Mouse (Mus musculus) spleen, adult 2 months (tissue): ENCODE measurements around the gene Ier5l. TPM values are rescaled to one million over a fixed set of nuclear protein-coding genes. Genes with fewer than 3 reads are reported as not detected.
A peak's percentile ranks its signal among the peaks of the same experiment; 100 is the strongest.

Source experiments
- DNase-seq, 2 experiments: peaks; one replicate each; pipeline versions ENCODE4 v3.0.0 to v3.0.0-alpha.2; 2012 to 2021; ENCODE audit warnings: low spot score in 2 of 2, low read depth in 1 of 2
- H3K27ac ChIP-seq: fragments of 200-500 bp; 2 replicates; pipeline ENCODE4 v1.5.1; 2012; ENCODE audit warnings: low read length, inconsistent platforms; ENCODE audit not compliant: insufficient read depth
- H3K27me3 ChIP-seq: fragments of 200-500 bp; 2 replicates; pipeline ENCODE4 v1.6.1; 2012; ENCODE audit warnings: mild to moderate bottlenecking, moderate library complexity, low read length, inconsistent platforms; ENCODE audit not compliant: control insufficient read depth, insufficient read depth
- H3K36me3 ChIP-seq: fragments of 200-500 bp; 2 replicates; pipeline ENCODE4 v1.6.1; 2012; ENCODE audit warnings: mild to moderate bottlenecking, low read length, inconsistent platforms; ENCODE audit not compliant: control insufficient read depth, insufficient read depth
- H3K4me1 ChIP-seq: fragments of 200-500 bp; 2 replicates; pipeline ENCODE4 v1.6.1; 2011; ENCODE audit warnings: inconsistent platforms; ENCODE audit not compliant: control insufficient read depth, insufficient read depth, insufficient read length
- H3K4me3 ChIP-seq: fragments of 200-500 bp; 2 replicates; pipeline ENCODE4 v1.5.1; 2011; ENCODE audit warnings: mild to moderate bottlenecking, inconsistent platforms; ENCODE audit not compliant: insufficient read depth, insufficient read length; ENCODE audit errors: extremely low read depth
- CTCF ChIP-seq: fragments of 200-500 bp; IDR thresholded peaks from 2 replicates; pipeline ENCODE4 v1.5.1; 2011; ENCODE audit warnings: mild to moderate bottlenecking, inconsistent platforms; ENCODE audit not compliant: insufficient read depth, insufficient read length, insufficient replicate concordance; ENCODE audit errors: extremely low read depth
- POLR2A ChIP-seq: fragments of 200-500 bp; IDR thresholded peaks from 2 replicates; pipeline ENCODE4 v1.6.1; 2011; ENCODE audit warnings: low read depth, low read length, inconsistent platforms
- WGBS: fragments of 180-500 bp; shearing (Covaris S2); methylation state at CpG from one replicate; pipeline ENCODE4 v1.1.7; 2018; 5-methylcytosine and 5-hydroxymethylcytosine counted together
- polyA plus RNA-seq: library from polyadenylated mRNA; depleted of rRNA; stranded (reverse); fragments of >200 nt; gene quantifications from 2 replicates; pipeline ENCODE4 v1.2.3, GENCODE M21; 2012

The Ier5l gene
- polyA plus RNA-seq, 1 experiment = 4.7 TPM

DNA sequence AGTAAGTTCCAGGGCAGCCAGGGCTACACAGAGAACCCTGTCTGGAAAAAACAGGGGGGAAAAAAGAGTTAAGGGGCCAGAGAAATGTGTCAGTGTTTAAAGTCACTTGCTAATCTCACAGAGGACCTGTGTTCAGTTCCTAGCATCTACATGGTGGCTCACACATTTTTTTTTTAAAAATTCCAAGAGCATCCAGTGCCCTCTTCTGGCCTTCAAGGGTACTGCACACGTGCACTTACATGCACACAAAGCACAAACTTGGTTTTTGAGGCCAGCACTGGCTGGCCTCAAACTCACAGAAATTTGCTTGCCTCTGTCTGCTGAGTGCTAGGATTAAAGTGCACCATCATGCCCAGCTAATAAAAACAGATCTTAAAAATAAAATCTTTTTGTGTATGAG is 23.5 kb downstream of the Ier5l start:
- TF ChIP-seq POLR2A = no peak
- TF ChIP-seq CTCF = peak; percentile 33; the same call in 1 of the 2 replicates
- H3K27ac ChIP-seq = no peak overlapping the region
- H3K4me1 ChIP-seq = peaks cover 10% of the 10 kb centered on the region; the same call in 1 of the 2 replicates
- H3K27me3 ChIP-seq = no peaks in the 10 kb centered on the region
- DNase-seq = no peak
- no peak overlapping the region for H3K4me3 ChIP-seq
- 94% methylated on average over 1 of the region's 1 CpGs for WGBS
- H3K36me3 ChIP-seq = peaks cover 11% of the 10 kb centered on the region

DNA sequence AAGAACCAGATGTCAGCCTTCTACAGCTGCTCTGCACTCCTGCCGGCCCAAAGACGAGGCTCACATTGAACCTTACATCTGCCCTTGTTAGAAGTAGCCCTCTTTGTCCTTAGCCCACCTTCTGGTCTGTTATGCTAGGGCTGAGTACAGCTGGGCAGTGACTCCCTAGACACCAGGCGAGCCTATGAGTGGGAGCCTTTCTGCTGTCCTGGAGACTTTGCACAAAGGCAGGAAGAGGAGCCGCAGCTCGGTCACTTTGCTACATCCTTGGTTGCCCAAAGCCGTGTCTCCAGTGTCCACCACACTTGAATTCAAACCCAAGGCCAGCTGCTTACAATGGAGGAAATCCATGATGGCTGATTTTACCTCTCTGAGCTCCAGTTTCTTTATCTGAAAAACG is 25.6 kb downstream of the Ier5l start:
- no peaks in the 10 kb centered on the region for H3K27me3 ChIP-seq
- peaks cover 11% of the 10 kb centered on the region for H3K36me3 ChIP-seq
- H3K4me1 ChIP-seq = peaks cover 10% of the 10 kb centered on the region; the same call in 1 of the 2 replicates
- no peak for DNase-seq
- WGBS = 92% methylated on average over 7 of the region's 7 CpGs
- no peak for TF ChIP-seq CTCF
- TF ChIP-seq POLR2A = no peak
- H3K27ac ChIP-seq = no peak overlapping the region
- no peak overlapping the region for H3K4me3 ChIP-seq

DNA sequence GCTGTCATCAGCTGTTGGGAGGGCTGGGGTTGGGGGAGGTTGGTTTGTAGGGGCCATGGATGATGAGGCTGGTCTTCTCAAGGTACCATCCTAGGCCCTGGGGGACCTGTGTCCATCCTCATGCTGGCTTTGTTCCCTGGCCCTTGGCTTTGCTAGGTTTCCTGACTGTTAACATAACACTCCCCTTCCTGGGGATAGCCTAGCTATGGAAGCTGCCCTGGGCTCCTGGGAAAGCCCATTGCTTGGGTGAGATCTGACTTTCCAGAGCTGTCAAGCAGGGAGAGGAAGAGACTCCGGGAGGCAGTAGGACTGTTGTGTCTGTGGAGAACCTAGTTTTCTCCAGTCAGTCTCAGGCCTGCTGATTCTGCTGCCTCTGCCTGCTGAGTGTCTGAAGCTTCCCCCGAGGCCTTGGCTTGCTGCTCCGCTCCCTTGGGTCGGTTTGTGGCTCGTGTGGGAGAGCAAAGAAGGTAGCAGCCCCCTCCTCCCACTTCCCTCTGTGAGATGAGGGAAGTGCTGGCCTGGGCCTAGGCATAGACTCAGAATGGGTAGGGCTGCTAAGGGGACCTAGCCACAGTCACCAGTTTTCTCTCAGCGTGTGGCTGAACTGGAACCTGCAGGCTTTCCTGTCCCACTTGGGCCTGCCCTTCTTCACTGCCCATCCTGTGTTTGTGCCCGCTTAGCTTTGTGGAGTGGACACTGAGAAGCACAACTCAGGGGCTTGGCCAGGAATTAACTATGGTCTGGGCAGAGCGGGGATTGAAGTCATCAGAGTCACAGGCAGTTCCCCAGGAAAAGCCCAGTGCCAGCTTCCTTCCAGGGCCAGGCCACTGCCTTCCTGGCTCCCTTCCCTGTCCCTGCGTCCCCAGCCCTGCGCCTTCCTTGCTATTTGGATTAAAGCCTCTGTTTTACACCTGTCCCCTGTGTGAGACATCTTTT is 26.9 kb downstream of the Ier5l start:
- peaks cover 11% of the 10 kb centered on the region for H3K36me3 ChIP-seq
- DNase-seq = no peak
- WGBS = 42% methylated on average over 10 of the region's 10 CpGs
- TF ChIP-seq POLR2A (no peak), CTCF (no peak)
- H3K27me3 ChIP-seq = no peaks in the 10 kb centered on the region
- peak overlapping the region; percentile 41 for H3K27ac ChIP-seq
- peaks cover 17% of the 10 kb centered on the region for H3K4me1 ChIP-seq
- no peak overlapping the region for H3K4me3 ChIP-seq

DNA sequence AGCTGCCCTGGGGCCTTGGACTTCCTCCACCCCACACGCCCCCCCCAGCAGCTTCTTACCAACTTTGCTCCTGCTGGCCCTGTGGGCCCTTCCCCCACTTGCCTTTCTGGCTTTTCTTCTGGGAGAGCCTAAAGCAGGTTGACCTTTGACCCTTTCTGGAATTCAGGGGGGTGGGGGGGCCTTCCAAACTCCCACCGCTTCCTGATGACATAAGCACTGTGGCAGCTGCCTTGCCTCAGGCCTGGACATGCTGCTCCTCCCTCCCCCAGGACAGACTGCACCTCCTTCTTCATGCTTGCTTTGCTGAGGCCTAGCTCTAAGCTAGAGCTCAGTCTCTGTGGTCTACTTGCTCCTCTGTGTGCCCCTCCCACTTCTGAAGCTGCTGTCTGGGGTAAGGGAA is 28.7 kb downstream of the Ier5l start:
- peaks cover 25% of the 10 kb centered on the region for H3K4me1 ChIP-seq
- TF ChIP-seq POLR2A = no peak
- TF ChIP-seq CTCF = no peak
- H3K27me3 ChIP-seq = no peaks in the 10 kb centered on the region
- H3K27ac ChIP-seq = peak overlapping the region; percentile 30; the same call in 1 of the 2 replicates
- peaks cover 11% of the 10 kb centered on the region for H3K36me3 ChIP-seq
- H3K4me3 ChIP-seq = no peak overlapping the region
- DNase-seq = no peak
- WGBS = 97% methylated on average over 2 of the region's 2 CpGs

- Histone ChIP-seq H3K4me1 (peaks cover 25% of the 10 kb centered on the region), H3K4me3 (no peak overlapping the region), H3K27me3 (no peaks in the 10 kb centered on the region)
Observed at GRCm38 (mm10) chr2:30444450-30444849, 29.6 kb downstream of the Ier5l start.

GRCm38 (mm10) chr2:30444006-30444405 is 30.0 kb downstream of the Ier5l start:
- no peak overlapping the region for H3K4me3 ChIP-seq
- peaks cover 25% of the 10 kb centered on the region for H3K4me1 ChIP-seq
- TF ChIP-seq CTCF (no peak), POLR2A (no peak)
- no peak overlapping the region for H3K27ac ChIP-seq
- DNase-seq = no peak
- peaks cover 13% of the 10 kb centered on the region for H3K36me3 ChIP-seq
- H3K27me3 ChIP-seq = no peaks in the 10 kb centered on the region
- WGBS = 93% methylated on average over 5 of the region's 5 CpGs

More at GRCm38 (mm10) chr2:30444450-30444849, 29.6 kb downstream of the Ier5l start:
- peaks cover 12% of the 10 kb centered on the region for H3K36me3 ChIP-seq
- DNase-seq = no peak
- no peak for TF ChIP-seq POLR2A
- no peak for TF ChIP-seq CTCF
- no peak overlapping the region for H3K27ac ChIP-seq

GRCm38 (mm10) chr2:30443281-30443680 is 30.7 kb downstream of the Ier5l start:
- peak overlapping the region; percentile 99; the same call in 1 of the 2 replicates for H3K27ac ChIP-seq
- no peak overlapping the region for H3K4me3 ChIP-seq
- 87% methylated on average over 4 of the region's 4 CpGs for WGBS
- DNase-seq = no peak
- peaks cover 25% of the 10 kb centered on the region for H3K4me1 ChIP-seq
- TF ChIP-seq POLR2A = no peak
- TF ChIP-seq CTCF = no peak
- peaks cover 16% of the 10 kb centered on the region for H3K36me3 ChIP-seq
- no peaks in the 10 kb centered on the region for H3K27me3 ChIP-seq
